Mouse (Mus musculus): ENCODE data around the gene Sel1l2. TPM values are rescaled to one million over a fixed set of nuclear protein-coding genes. Genes with fewer than 3 reads are reported as not detected.
A peak's percentile ranks its signal among the peaks of the same experiment; 100 is the strongest.

Gene Sel1l2
- polyA plus RNA-seq, 1 experiment from 2014 or later, result not detected

- H3K27ac ChIP-seq, result no peak overlapping the region
- 72% methylated on average over 2 of the region's 2 CpGs for WGBS (ENCODE audit: insufficient replicate concordance)
- H3K4me1 ChIP-seq, result no peaks in the 10 kb centered on the region
- no peaks in the 10 kb centered on the region for H3K27me3 ChIP-seq (replicated peaks)
- no peak overlapping the region for H3K4me3 ChIP-seq
- ATAC-seq, result no peak
- H3K9ac ChIP-seq, result no peak overlapping the region
- no peak overlapping the region for H3K4me2 ChIP-seq
- no peaks in the 10 kb centered on the region for H3K9me3 ChIP-seq (replicated peaks)
- no peaks in the 10 kb centered on the region for H3K36me3 ChIP-seq
Measured at GRCm38 (mm10) chr2:140293820-140294219, 95.7 kb downstream of the Sel1l2 start.

- Histone ChIP-seq H3K4me3 (no peak overlapping the region), H3K9me3 (replicated peaks) (no peaks in the 10 kb centered on the region), H3K4me1 (no peaks in the 10 kb centered on the region), H3K27ac (no peak overlapping the region), H3K36me3 (no peaks in the 10 kb centered on the region), H3K4me2 (no peak overlapping the region), H3K27me3 (replicated peaks) (no peaks in the 10 kb centered on the region), H3K9ac (no peak overlapping the region)
- WGBS (ENCODE audit: insufficient replicate concordance), result 48% methylated on average over 8 of the region's 8 CpGs
- peak; percentile 32; the same call in 1 of the 2 replicates for ATAC-seq
Measured at GRCm38 (mm10) chr2:140280808-140281207, 108.7 kb downstream of the Sel1l2 start.

- no peak overlapping the region for H3K27ac ChIP-seq
- no peak for ATAC-seq
- 59% methylated on average over 2 of the region's 2 CpGs for WGBS (ENCODE audit: insufficient replicate concordance)
- no peak overlapping the region for H3K4me2 ChIP-seq
- H3K4me1 ChIP-seq, result no peaks in the 10 kb centered on the region
- H3K9ac ChIP-seq, result no peak overlapping the region
- H3K36me3 ChIP-seq, result no peaks in the 10 kb centered on the region
- no peaks in the 10 kb centered on the region for H3K27me3 ChIP-seq (replicated peaks)
- no peak overlapping the region for H3K4me3 ChIP-seq
- H3K9me3 ChIP-seq (replicated peaks), result no peaks in the 10 kb centered on the region
Measured at GRCm38 (mm10) chr2:140255595-140256141, 133.8 kb downstream of the Sel1l2 start.

- H3K36me3 ChIP-seq, result no peaks in the 10 kb centered on the region
- WGBS (ENCODE audit: insufficient replicate concordance), result 64% methylated on average over 7 of the region's 7 CpGs
Measured at GRCm38 (mm10) chr2:140254256-140254655, 135.2 kb downstream of the Sel1l2 start.

GRCm38 (mm10) chr2:140243105-140243504 lies 146.4 kb downstream of the Sel1l2 start:
- no peaks in the 10 kb centered on the region for H3K9me3 ChIP-seq (replicated peaks)
- WGBS (ENCODE audit: insufficient replicate concordance), result 87% methylated on average over 5 of the region's 5 CpGs
- no peak overlapping the region for H3K4me2 ChIP-seq
- H3K4me3 ChIP-seq, result no peak overlapping the region
- H3K9ac ChIP-seq, result no peak overlapping the region
- no peaks in the 10 kb centered on the region for H3K27me3 ChIP-seq (replicated peaks)
- H3K4me1 ChIP-seq, result no peaks in the 10 kb centered on the region
- ATAC-seq, result no peak
- no peaks in the 10 kb centered on the region for H3K36me3 ChIP-seq
- no peak overlapping the region for H3K27ac ChIP-seq

More at GRCm38 (mm10) chr2:140254256-140254655, 135.2 kb downstream of the Sel1l2 start:
- Histone ChIP-seq H3K4me1 (no peaks in the 10 kb centered on the region), H3K4me3 (no peak overlapping the region), H3K9ac (no peak overlapping the region), H3K9me3 (replicated peaks) (no peaks in the 10 kb centered on the region), H3K27me3 (replicated peaks) (no peaks in the 10 kb centered on the region), H3K4me2 (no peak overlapping the region), H3K27ac (no peak overlapping the region)
- no peak for ATAC-seq

GRCm38 (mm10) chr2:140242398-140242797 lies 147.1 kb downstream of the Sel1l2 start:
- Histone ChIP-seq H3K36me3 (no peaks in the 10 kb centered on the region), H3K4me1 (no peaks in the 10 kb centered on the region), H3K4me3 (no peak overlapping the region), H3K27ac (no peak overlapping the region), H3K4me2 (no peak overlapping the region), H3K9ac (no peak overlapping the region), H3K27me3 (replicated peaks) (no peaks in the 10 kb centered on the region), H3K9me3 (replicated peaks) (no peaks in the 10 kb centered on the region)
- no peak for ATAC-seq
- 69% methylated on average over 5 of the region's 5 CpGs for WGBS (ENCODE audit: insufficient replicate concordance)

- Histone ChIP-seq H3K27ac (no peak overlapping the region), H3K4me3 (no peak overlapping the region)
- ATAC-seq, result no peak
Measured at GRCm38 (mm10) chr2:140237245-140237644, 152.3 kb downstream of the Sel1l2 start.

GRCm38 (mm10) chr2:140230295-140230694 lies 159.2 kb downstream of the Sel1l2 start:
- Histone ChIP-seq H3K27ac (no peak overlapping the region), H3K4me3 (no peak overlapping the region), H3K4me1 (no peaks in the 10 kb centered on the region), H3K27me3 (replicated peaks) (no peaks in the 10 kb centered on the region), H3K36me3 (no peaks in the 10 kb centered on the region), H3K9me3 (replicated peaks) (no peaks in the 10 kb centered on the region), H3K9ac (no peak overlapping the region), H3K4me2 (no peak overlapping the region)
- no peak for ATAC-seq
- 28% methylated on average over 1 of the region's 1 CpGs for WGBS (ENCODE audit: insufficient replicate concordance)

More at GRCm38 (mm10) chr2:140237245-140237644, 152.3 kb downstream of the Sel1l2 start:
- no peaks in the 10 kb centered on the region for H3K9me3 ChIP-seq (replicated peaks)
- H3K4me2 ChIP-seq, result no peak overlapping the region
- no peaks in the 10 kb centered on the region for H3K27me3 ChIP-seq (replicated peaks)
- H3K9ac ChIP-seq, result no peak overlapping the region
- no peaks in the 10 kb centered on the region for H3K36me3 ChIP-seq
- H3K4me1 ChIP-seq, result no peaks in the 10 kb centered on the region
- 54% methylated on average over 6 of the region's 6 CpGs for WGBS (ENCODE audit: insufficient replicate concordance)

GRCm38 (mm10) chr2:140220325-140220724 lies 169.2 kb downstream of the Sel1l2 start:
- 66% methylated on average over 8 of the region's 8 CpGs for WGBS (ENCODE audit: insufficient replicate concordance)
- Histone ChIP-seq H3K9ac (no peak overlapping the region), H3K4me1 (no peaks in the 10 kb centered on the region), H3K27me3 (replicated peaks) (no peaks in the 10 kb centered on the region), H3K4me3 (no peak overlapping the region), H3K36me3 (no peaks in the 10 kb centered on the region), H3K4me2 (no peak overlapping the region), H3K9me3 (replicated peaks) (no peaks in the 10 kb centered on the region), H3K27ac (no peak overlapping the region)
- ATAC-seq, result no peak

- no peaks in the 10 kb centered on the region for H3K36me3 ChIP-seq
- H3K4me2 ChIP-seq, result no peak overlapping the region
- no peaks in the 10 kb centered on the region for H3K9me3 ChIP-seq (replicated peaks)
- no peak overlapping the region for H3K27ac ChIP-seq
- no peak overlapping the region for H3K9ac ChIP-seq
- H3K4me1 ChIP-seq, result no peaks in the 10 kb centered on the region
- no peak overlapping the region for H3K4me3 ChIP-seq
- ATAC-seq, result no peak
- 59% methylated on average over 1 of the region's 1 CpGs for WGBS (ENCODE audit: insufficient replicate concordance)
- no peaks in the 10 kb centered on the region for H3K27me3 ChIP-seq (replicated peaks)
Measured at GRCm38 (mm10) chr2:140215965-140216364, 173.5 kb downstream of the Sel1l2 start.

GRCm38 (mm10) chr2:140215415-140215814 lies 174.1 kb downstream of the Sel1l2 start:
- 47% methylated on average over 2 of the region's 2 CpGs for WGBS (ENCODE audit: insufficient replicate concordance)
- Histone ChIP-seq H3K27ac (no peak overlapping the region), H3K9ac (no peak overlapping the region), H3K36me3 (no peaks in the 10 kb centered on the region), H3K4me3 (no peak overlapping the region), H3K9me3 (replicated peaks) (no peaks in the 10 kb centered on the region), H3K4me2 (no peak overlapping the region), H3K4me1 (no peaks in the 10 kb centered on the region), H3K27me3 (replicated peaks) (no peaks in the 10 kb centered on the region)
- no peak for ATAC-seq

GRCm38 (mm10) chr2:140214519-140215027 lies 174.9 kb downstream of the Sel1l2 start:
- H3K4me3 ChIP-seq, result no peak overlapping the region
- 70% methylated on average over 4 of the region's 4 CpGs for WGBS (ENCODE audit: insufficient replicate concordance)
- H3K4me1 ChIP-seq, result no peaks in the 10 kb centered on the region
- no peaks in the 10 kb centered on the region for H3K27me3 ChIP-seq (replicated peaks)
- ATAC-seq, result no peak
- H3K36me3 ChIP-seq, result no peaks in the 10 kb centered on the region
- no peak overlapping the region for H3K27ac ChIP-seq
- no peak overlapping the region for H3K9ac ChIP-seq
- no peak overlapping the region for H3K4me2 ChIP-seq
- H3K9me3 ChIP-seq (replicated peaks), result no peaks in the 10 kb centered on the region

- no peak overlapping the region for H3K4me2 ChIP-seq
- no peak overlapping the region for H3K4me3 ChIP-seq
- no peak for ATAC-seq
- H3K4me1 ChIP-seq, result 0 out of 2 replicates have a peak, but pooled peaks cover 5% of the 10 kb centered on the region
- H3K9me3 ChIP-seq (replicated peaks), result no peaks in the 10 kb centered on the region
- 78% methylated on average over 7 of the region's 7 CpGs for WGBS (ENCODE audit: insufficient replicate concordance)
- H3K36me3 ChIP-seq, result peaks cover 23% of the 10 kb centered on the region
- H3K27ac ChIP-seq, result no peak overlapping the region
- H3K9ac ChIP-seq, result no peak overlapping the region
- H3K27me3 ChIP-seq (replicated peaks), result no peaks in the 10 kb centered on the region
Measured at GRCm38 (mm10) chr2:140203756-140204155, 185.8 kb downstream of the Sel1l2 start.

All from liver, embryonic 12.5 days (tissue).